Mouse (Mus musculus): ENCODE results near the gene Pip4k2a.

Pip4k2a gene

DNA sequence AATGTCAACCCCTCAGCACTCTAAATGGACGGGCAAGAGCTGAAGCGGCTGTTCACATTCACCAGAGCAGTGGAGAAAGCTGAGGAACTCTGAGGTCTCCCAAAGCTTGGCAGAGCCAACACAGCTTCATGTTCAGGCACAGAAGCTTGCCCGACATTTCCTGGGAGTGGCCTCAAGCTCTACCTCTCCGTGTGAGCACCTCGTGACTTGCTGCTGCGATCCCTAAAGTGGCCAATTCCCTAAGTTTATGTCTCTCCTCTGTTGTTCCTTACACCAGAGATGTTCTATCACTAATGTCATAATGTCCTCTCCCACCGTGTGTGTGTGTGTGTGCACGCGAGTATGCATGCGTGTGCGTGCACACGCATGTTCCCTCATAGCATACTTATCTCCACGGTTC, 42.3 kb downstream of the Pip4k2a start:
- DNase-seq (ENCODE audit: low spot score) = no peak

DNA sequence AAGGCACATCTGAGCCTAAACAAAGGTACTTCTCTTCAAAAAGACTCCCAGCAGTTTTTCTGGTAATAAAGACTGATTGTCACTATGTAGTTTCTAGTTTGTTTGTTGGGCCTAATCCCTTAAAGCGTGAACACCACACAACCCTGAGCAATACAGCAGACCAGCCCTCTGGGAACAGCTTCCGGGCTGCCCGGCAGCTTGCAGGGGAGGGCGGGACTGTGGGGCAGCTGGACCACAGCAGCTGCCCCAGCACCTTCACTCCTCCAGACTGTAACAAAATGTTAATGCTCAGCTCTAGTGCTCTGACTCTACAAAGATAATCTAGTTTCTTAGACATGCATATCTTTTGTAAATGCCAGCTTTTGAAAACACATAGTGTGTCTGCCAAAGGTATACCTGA, 42.9 kb downstream of the Pip4k2a start:
- no peak for DNase-seq (ENCODE audit: low spot score)

DNA sequence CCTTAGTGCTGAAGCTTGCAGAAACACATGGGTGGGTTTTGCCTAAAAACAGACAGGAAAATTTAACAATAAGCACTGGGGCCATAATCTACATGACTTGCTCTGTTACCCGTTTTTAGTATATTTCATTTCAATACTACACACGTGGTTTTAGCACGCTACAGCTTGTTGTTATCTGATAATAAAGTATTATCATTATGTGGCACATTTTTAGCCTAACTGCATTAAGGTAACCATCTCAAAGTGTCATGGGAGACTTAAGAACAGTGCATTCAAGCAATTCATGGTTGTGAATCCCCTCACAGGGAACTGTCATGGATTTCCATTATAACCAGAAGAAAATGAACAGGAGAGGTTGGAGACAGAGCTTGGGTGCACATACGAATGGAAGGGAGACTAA, 43.5 kb downstream of the Pip4k2a start:
- no peak for DNase-seq (ENCODE audit: low spot score)

DNA sequence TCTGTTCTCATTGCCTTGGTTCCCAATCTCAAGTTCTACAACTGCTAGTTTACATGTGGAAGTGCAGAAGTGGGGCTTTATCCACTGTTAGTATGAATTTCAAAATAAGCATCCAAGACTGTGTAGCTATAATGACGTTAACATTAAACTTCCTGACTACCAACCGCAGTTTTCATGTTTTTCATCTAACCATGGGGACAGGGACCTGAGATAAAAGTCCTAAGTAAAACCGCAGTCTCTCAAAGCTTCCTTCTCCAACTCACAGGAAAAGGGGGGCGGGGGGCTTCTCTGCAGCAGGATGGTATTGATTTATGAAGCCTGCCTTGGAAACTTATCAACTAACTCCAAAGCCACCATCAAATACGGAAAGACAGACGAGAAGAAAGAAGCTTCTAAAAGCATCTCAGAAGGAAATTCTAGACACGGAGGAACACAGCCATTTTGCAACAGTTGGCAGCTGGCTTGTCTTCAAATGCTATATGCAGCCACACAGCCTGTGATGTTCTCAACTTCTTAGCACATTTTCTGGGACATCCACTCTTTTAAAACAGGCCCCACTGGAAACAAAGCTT, 45.7 kb downstream of the Pip4k2a start:
- DNase-seq (ENCODE audit: low spot score) = no peak

DNA sequence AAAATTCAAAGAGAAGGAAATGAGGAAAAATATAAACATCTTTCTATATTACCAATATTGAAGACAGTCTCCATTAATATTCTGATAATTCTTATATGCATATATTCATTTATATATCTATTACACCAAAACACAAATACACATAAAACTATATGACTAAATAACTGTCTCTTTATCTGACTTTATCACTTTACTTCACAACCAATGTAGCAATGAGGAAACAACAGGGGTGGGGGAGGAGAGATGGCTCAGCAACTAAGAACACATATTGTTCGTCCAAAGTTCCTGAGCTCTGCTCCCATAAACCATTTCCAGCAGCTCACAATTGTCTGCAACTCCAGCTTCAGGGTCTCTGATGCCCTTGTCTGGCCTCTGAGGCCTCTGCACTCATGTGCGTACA, 47.2 kb downstream of the Pip4k2a start:
- no peak for DNase-seq (ENCODE audit: low spot score)

DNA sequence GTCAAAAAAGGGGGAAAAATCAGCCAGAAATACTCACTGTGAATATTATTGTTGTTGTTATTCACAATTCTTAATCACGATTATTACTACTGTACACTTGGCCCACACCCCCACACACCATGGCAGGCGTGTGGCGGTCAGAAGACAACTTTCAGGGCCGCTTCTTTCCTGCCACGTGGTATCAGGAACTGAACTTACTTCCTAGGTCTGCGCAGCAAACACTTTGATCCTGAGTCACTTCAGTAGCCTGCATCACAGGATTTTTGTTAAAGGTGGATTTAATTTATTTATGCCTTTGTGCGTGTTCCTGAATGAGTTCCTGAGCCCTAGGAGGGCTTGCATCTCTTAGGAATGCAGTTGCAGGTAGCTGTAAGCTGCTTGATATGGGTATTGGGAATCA, 49.2 kb downstream of the Pip4k2a start:
- no peak for DNase-seq (ENCODE audit: low spot score)

DNA sequence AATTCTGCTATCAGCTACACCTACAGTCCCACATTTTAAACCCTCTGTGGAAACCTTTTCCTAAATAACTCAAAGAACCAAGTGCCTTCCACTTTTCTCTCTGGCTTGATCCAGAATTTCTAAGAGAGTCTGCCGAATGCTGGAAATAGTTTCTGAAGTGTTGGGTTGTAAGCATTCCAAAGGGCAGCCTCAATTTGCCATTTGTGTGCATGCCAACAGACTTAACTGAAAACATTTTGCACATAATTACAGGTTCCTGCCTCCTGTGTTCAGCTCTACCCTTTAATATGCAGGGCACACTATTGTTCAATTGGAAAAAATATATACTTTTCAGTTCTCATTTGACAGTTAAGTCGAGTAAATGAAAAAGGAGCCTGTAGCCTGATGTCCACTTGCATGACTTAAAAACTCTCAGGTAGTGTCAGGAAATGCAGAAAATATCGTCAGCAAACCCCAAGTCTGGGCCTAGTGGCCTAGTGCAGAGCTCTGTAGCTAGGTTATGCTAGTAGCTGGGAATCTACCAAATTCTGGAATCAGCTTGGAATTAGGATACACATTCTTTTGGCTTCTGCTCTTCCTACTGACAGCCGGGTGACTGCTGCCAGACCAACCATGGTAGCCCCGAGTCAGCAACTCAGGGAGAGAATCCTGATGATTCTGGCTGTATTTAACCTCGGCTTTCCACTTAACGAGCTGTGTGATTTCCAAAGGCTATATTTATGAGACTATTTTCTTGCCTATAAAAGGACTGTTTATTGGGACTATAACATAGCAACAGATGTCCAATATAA, 50.1 kb downstream of the Pip4k2a start:
- no peak for DNase-seq (ENCODE audit: low spot score)

DNA sequence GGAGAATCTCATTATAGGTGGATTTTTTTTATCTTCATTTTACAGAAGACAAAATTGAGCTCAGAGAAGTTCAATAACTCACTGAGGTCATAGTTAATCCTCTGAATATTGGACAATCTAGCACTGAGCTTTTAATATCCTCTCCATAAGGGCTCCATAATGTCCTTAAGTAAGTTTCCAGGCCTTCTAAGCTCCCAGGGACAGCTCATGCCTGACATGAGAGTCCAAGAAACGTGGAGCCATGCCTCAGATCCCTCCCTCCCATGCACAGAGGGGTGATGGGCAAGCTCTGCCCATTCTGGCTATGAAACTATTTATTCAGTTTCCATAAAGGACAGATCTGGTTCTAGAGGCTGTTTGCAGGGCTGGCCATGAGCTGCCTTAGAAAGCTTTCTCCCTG, 52.5 kb downstream of the Pip4k2a start:
- no peak for DNase-seq (ENCODE audit: low spot score)

DNA sequence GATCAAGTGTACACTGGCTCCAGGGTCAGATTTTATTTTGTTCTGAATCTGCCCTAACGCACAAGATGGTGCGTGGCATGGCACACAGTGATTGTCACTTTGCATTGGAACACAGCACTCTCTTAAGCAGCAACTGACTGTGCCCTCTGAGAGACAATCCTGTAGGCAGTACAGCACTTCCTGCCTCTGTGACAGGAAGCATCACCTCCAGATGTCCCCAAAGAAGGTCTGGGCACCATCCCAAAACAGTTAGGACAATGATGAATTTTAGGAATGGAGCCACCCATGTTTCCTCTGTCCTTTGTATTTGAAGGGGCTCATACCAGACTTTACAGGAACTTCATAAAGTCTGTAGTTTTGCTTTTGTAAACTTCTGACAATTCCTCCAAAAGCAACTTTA, 54.0 kb downstream of the Pip4k2a start:
- no peak for DNase-seq (ENCODE audit: low spot score)

DNA sequence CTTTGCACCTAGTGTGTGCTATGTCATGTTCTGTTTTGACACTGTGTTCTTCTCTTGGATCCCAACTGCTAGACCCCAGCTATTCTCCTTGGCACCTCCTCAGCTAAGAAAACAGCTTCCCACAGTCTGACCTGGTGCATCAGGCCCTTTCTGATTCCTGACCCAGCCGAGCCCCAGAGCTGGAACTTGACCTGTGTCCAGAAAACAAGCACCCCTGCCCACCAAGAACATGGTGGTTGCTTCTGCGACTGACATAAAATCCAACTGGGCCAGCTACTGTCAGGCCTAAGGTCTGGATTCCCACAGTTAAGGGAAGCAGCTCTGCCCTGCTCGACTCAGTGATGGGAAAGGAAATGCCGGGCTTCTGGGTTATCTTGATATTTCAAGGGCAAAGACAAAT, 54.6 kb downstream of the Pip4k2a start:
- DNase-seq (ENCODE audit: low spot score) = no peak

DNA sequence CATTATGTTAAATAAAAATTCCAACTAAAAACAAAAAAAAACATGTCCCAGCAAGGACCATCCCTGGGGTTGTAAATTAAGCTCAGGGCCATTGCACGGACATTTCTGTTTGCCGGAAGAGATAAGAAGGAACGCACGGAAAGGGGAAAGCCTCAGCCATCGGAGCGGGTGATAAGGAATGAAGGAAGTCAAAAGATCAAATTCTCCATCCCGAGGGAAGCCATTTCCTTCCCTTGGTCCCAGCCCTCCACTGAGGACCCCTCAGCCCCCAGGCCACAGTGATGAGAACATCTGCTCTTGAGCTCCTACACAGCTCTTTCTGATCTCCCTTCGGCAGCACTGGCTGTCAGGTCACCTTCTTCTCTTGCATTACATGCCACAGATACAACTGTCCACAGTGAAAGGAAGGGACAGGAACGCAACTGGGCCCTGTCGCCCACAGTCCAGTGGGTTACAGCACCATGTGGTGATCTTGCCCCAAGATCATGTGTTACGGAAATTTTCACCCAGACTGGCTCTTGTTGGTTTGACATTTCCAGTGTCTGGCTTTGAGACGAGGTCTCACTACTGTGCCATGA, 57.1 kb downstream of the Pip4k2a start:
- DNase-seq (ENCODE audit: low spot score) = no peak

DNA sequence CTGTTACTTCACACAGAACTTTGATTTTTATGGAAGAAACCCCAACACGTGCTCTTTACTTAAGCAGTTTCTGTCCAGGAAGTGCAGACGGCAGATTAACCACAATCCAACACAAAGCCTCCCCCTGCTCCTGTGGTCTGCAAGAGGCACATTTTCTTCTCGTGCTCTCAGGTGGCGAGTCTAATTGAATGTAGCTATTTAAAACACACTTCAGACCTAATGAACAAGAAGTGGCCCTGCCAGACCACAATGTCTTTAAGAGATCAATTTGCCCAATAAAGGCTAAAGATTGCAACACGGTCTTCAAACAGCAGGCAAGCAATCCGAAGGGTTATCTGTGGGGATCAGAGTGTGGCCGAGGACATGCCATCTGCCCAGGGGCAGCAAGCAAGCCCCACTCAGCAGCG, 59.0 kb downstream of the Pip4k2a start:
- DNase-seq (ENCODE audit: low spot score) = no peak

DNA sequence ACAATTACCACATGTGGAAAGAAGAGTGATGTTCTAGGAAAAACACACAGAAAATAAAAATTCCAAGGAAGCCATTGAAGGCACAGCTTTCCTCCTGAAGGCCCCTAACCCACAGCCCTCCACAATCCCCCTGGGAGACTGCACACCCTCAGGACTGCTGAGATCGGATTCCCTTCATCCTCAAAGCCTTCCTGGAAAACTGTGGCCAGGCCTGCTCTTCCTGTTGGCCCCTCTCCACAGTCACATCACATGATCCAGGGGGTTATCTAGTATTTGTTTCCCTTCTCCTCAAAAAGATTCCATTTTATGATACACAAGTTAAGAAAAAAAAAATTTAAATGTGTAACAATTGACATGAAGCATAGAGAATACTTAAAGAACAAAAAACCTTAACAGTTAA, 59.7 kb downstream of the Pip4k2a start:
- no peak for DNase-seq (ENCODE audit: low spot score)

DNA sequence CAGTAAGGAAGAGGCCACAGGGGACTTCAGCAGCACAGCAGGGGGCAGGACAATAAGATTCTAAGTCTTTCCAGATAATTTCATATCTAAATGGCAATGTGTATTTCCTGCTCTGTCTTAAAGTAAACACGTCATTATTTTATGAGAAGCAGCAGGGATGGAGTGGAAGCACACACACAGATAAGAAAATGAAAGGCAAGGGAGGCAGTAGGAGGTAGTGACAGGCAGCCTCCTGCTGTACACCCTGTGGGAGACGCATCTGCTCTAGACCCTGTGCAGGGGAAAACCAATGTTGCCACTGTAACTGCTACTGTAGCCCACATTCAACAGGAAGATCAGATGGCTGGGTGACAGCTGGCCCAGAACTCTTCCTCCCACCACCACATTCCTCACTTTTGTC, 60.3 kb downstream of the Pip4k2a start:
- no peak for DNase-seq (ENCODE audit: low spot score)

DNA sequence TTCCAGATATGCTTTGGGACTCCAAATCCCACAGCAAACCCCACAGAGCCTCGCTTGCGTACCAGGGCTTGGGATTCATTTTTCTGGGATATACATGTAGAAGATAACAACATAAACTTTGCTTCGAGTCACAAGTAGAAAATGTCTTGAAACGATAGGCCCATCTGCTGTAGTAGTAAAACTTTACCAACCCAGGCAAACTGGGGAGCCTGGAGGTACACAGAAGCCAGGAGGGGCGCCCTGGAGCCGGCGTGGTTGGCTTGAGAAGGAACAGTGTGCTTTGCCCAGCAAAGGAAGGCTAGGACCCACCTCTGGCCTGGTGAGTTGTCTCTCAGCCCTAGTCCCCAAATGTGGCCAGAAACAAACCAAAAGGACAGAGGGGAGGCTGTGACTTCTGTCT, 61.5 kb downstream of the Pip4k2a start:
- no peak for DNase-seq (ENCODE audit: low spot score)

DNA sequence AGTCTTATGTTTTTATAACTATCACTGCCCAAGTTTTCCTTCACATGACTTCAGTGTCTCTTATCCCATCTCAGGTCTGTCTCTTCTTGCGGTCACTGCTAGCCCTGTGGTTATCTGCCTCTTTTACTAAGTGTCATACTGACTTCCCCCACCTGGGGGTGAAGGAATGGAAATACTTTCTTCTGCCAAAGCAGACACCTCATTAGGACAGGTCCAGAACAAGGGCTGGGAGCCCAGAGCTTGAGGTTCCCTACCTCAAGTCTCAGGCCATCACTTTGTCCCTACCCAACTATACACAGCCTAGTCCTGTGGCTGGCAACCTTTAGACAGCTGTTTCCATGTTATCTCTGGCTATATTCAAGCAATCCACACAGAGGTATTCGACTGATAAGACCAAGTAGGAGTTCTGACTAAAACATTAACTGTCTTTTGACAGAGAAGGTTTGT, 62.3 kb downstream of the Pip4k2a start:
- DNase-seq (ENCODE audit: low spot score) = no peak

DNA sequence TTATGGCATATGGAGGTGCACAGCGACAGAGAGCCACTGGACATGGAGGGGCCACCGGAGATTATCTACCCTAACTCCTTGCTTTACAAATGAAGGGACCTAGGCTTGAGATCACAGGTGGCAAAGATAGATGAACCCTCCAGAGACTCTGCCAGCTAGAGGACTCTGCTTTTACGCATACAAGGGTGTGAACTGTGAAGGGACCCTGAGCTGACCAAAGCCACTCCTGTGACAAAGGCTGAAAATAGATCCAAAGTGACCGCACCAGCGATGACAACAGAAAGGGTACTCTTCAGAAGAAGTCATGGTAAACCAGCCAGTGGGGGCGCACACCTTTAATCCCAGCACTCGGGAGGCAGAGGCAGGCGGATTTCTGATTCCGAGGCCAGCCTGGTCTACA, 63.8 kb downstream of the Pip4k2a start:
- no peak for DNase-seq (ENCODE audit: low spot score)

DNA sequence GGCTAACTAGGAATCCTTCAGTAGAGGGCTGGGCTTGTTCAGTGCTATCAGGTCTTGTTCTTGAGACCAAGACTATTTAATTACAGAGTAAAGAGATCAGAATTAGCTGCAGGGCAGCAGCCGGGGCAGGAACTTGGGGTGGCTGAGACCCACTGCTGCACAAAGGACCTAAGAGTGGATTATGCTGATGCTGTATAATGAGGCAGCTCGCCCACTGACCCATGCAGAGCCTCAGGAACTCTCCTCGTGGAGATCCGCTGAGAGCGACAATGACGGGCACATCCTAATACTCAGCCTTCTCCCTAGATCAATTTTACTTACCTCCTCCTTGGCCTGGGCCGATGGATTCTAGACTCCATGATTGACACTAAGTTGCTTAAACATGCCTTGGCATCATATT, 64.5 kb downstream of the Pip4k2a start:
- no peak for DNase-seq (ENCODE audit: low spot score)

DNA sequence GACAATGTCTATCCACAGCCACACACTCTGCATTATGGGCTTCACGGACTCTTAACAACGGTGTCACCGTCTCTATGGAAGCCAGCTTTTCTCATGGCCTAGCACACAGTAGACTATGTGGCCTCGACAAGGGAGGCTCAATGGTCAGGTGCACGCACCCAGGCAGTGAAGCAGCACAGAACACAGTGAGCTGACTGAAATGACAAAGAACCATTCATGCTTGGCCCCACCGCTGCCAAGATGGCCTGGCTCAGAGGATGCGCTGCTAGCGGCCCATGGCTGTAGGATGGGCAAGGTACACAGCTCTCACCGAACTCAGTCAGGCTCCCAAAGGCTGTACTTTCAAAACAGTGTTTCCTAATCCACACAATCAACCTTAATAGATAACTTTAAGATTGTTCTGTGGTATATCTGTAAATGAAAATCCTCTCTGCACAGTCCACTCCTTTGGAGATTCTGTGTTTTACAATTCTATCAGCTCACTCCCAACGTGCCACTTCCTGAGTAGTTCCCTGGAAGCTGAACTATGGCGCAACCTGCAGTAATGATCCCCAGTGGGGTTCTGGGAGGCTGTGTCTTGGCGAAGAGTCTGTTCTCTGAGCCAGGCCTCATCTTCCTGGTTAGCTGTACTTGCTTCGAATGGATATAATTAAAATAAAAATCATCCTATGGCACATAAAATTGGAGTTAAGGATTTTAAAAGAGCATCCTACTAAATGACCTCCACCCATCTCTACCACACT, 67.4 kb downstream of the Pip4k2a start:
- no peak for DNase-seq (ENCODE audit: low spot score)

DNA sequence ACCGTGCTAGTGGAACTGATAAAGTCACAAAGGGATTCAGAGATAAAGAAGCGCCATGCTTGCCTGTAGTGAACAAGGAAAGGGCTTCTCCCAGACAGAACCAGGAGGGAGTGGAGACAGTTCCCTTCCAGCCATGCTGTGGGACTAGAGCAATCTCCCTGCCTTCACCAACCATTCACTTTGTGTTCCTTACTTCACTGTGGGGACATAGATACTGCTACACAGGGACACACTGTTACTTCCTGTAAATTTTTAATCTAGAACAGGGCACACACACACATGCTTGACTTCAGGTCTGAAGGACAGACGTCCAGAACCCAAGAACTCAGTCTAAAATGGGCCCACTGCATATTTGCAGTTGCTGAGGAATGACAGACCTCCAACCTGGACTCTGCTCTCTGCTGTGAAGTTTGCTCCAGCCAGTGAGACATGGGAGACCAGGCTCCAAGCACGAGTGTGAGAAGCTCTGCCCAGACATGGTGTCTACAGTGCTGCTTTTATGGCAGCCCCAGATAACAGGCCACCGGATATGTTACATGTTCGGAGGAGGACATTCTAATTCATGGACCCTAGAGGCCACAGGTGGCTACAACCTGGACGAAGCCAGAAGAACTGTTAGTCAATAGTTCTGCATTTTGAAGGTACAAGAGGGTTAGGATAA, 69.2 kb downstream of the Pip4k2a start:
- no peak for DNase-seq (ENCODE audit: low spot score)

DNA sequence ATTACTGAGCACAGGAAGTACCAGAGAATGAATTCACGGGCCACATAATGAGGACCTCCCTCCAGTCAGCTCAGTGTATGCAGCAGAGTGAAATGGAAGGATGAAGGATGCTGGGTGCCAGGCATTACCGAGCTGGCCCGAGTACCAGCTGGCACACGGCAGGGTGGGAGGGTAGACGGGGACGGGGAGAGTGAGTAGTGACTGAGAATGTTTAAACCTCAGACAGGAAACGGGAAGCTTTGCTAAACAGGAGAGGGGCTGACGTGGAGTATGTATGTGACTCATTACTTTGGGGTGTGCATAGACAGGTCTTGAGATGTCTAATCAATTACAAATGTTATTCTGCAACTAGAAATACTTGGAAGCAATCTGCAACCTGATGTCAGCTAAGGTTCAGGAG, 69.7 kb downstream of the Pip4k2a start:
- DNase-seq (ENCODE audit: low spot score) = no peak

DNA sequence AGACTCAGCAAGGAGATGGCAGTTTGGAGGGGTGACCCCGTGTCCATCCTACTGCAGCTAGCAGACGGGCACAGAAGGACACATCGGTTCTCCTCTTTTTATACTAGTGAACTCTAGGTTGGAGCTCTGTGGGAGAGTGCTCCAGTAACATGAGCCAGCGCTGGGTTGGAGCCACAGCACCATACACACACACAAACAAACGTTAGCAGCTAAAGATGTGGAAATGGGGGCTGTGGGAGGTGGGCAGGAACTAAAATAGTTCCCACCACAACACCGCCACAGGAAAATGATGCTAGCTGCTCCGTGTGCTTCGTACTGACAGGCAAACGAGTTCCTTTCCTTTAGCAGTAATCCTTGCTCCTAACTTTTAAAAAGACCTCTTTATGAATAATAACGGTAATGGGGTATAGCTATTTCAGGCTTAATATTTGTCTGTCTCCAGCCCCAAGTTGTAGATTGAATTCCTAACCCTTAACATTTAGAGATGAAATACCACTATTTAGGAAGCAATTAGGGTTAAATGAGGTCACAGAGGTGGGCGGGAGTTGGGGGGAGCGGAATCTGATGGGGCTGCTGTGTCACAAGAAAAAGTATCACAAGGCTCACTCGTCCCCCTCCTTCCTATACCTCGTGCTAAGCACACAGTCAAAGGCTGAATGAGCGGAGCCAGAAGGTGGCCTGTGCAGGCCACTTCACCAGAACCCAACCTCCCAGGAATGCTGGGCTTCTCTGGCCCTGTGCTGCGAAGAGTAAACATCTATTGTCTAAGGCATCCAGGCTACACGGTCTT, 73.9 kb downstream of the Pip4k2a start:
- DNase-seq (ENCODE audit: low spot score) = no peak

Measured in ovary, postnatal 14 days (tissue).